Mouse (Mus musculus): ENCODE data around the gene Ubr4. TPM values are rescaled to one million over a fixed set of nuclear protein-coding genes. Genes with fewer than 3 reads are reported as not detected.

Ubr4 gene
- polyA plus RNA-seq, 1 experiment from 2014 or later: 68.6 TPM

GRCm38 (mm10) chr4:139386869-139387319, 34.5 kb downstream of the Ubr4 start:
- WGBS: 81% methylated on average over 6 of the region's 6 CpGs
- H3K9ac ChIP-seq (replicated peaks): no peak overlapping the region
- no peak overlapping the region for H3K4me2 ChIP-seq
- peaks cover 38% of the 10 kb centered on the region for H3K36me3 ChIP-seq
- no peaks in the 10 kb centered on the region for H3K9me3 ChIP-seq
- no peak overlapping the region for H3K27ac ChIP-seq
- H3K4me3 ChIP-seq (replicated peaks): no peak overlapping the region
- peaks cover 5% of the 10 kb centered on the region for H3K4me1 ChIP-seq (replicated peaks)
- ATAC-seq (ENCODE audit: insufficient number of reproducible peaks, insufficient read depth, low FRiP score, low TSS enrichment, low read depth): no peak
- H3K27me3 ChIP-seq: no peaks in the 10 kb centered on the region

- Histone ChIP-seq H3K4me3 (replicated peaks) (no peak overlapping the region), H3K4me1 (replicated peaks) (no peaks in the 10 kb centered on the region), H3K9ac (replicated peaks) (no peak overlapping the region), H3K4me2 (no peak overlapping the region), H3K27me3 (no peaks in the 10 kb centered on the region), H3K9me3 (no peaks in the 10 kb centered on the region), H3K36me3 (peaks cover 62% of the 10 kb centered on the region), H3K27ac (no peak overlapping the region)
- ATAC-seq (ENCODE audit: insufficient number of reproducible peaks, insufficient read depth, low FRiP score, low TSS enrichment, low read depth): no peak
- 92% methylated on average over 4 of the region's 4 CpGs for WGBS
Measured at GRCm38 (mm10) chr4:139389557-139389956, 37.1 kb downstream of the Ubr4 start.

GRCm38 (mm10) chr4:139395431-139395830, 43.0 kb downstream of the Ubr4 start:
- H3K4me1 ChIP-seq (replicated peaks): no peaks in the 10 kb centered on the region
- no peak overlapping the region for H3K4me3 ChIP-seq (replicated peaks)
- WGBS: 50% methylated on average over 2 of the region's 2 CpGs

GRCm38 (mm10) chr4:139400487-139400886, 48.1 kb downstream of the Ubr4 start:
- Histone ChIP-seq H3K27ac (no peak overlapping the region), H3K27me3 (no peaks in the 10 kb centered on the region), H3K9ac (replicated peaks) (no peak overlapping the region), H3K4me2 (no peak overlapping the region), H3K36me3 (peaks cover 96% of the 10 kb centered on the region), H3K4me1 (replicated peaks) (no peaks in the 10 kb centered on the region), H3K9me3 (no peaks in the 10 kb centered on the region), H3K4me3 (replicated peaks) (no peak overlapping the region)
- ATAC-seq (ENCODE audit: insufficient number of reproducible peaks, insufficient read depth, low FRiP score, low TSS enrichment, low read depth): no peak
- WGBS: 86% methylated on average over 5 of the region's 5 CpGs

More at GRCm38 (mm10) chr4:139395431-139395830, 43.0 kb downstream of the Ubr4 start:
- Histone ChIP-seq H3K9ac (replicated peaks) (no peak overlapping the region), H3K27ac (no peak overlapping the region), H3K27me3 (no peaks in the 10 kb centered on the region), H3K4me2 (no peak overlapping the region), H3K9me3 (no peaks in the 10 kb centered on the region), H3K36me3 (peaks cover 97% of the 10 kb centered on the region)
- no peak for ATAC-seq (ENCODE audit: insufficient number of reproducible peaks, insufficient read depth, low FRiP score, low TSS enrichment, low read depth)

GRCm38 (mm10) chr4:139403214-139403613, 50.8 kb downstream of the Ubr4 start:
- no peak overlapping the region for H3K9ac ChIP-seq (replicated peaks)
- no peaks in the 10 kb centered on the region for H3K9me3 ChIP-seq
- H3K27me3 ChIP-seq: no peaks in the 10 kb centered on the region
- peaks cover 97% of the 10 kb centered on the region for H3K36me3 ChIP-seq
- H3K4me3 ChIP-seq (replicated peaks): no peak overlapping the region
- no peak overlapping the region for H3K4me2 ChIP-seq
- 87% methylated on average over 14 of the region's 14 CpGs for WGBS
- no peak overlapping the region for H3K27ac ChIP-seq
- no peaks in the 10 kb centered on the region for H3K4me1 ChIP-seq (replicated peaks)
- ATAC-seq (ENCODE audit: insufficient number of reproducible peaks, insufficient read depth, low FRiP score, low TSS enrichment, low read depth): no peak

- H3K27ac ChIP-seq: no peak overlapping the region
- no peaks in the 10 kb centered on the region for H3K4me1 ChIP-seq (replicated peaks)
- H3K4me3 ChIP-seq (replicated peaks): no peak overlapping the region
- H3K9me3 ChIP-seq: no peaks in the 10 kb centered on the region
- no peaks in the 10 kb centered on the region for H3K27me3 ChIP-seq
- 90% methylated on average over 3 of the region's 3 CpGs for WGBS
- peaks cover 100% of the 10 kb centered on the region for H3K36me3 ChIP-seq
- no peak overlapping the region for H3K4me2 ChIP-seq
- no peak overlapping the region for H3K9ac ChIP-seq (replicated peaks)
- ATAC-seq (ENCODE audit: insufficient number of reproducible peaks, insufficient read depth, low FRiP score, low TSS enrichment, low read depth): no peak
Measured at GRCm38 (mm10) chr4:139411351-139411750, 58.9 kb downstream of the Ubr4 start.

- no peaks in the 10 kb centered on the region for H3K27me3 ChIP-seq
- no peak overlapping the region for H3K27ac ChIP-seq
- no peak overlapping the region for H3K4me2 ChIP-seq
- 50% methylated on average over 1 of the region's 1 CpGs for WGBS
- ATAC-seq (ENCODE audit: insufficient number of reproducible peaks, insufficient read depth, low FRiP score, low TSS enrichment, low read depth): no peak
- peaks cover 100% of the 10 kb centered on the region for H3K36me3 ChIP-seq
- peaks cover 3% of the 10 kb centered on the region; the same call in 1 of the 2 replicates for H3K9me3 ChIP-seq
- no peaks in the 10 kb centered on the region for H3K4me1 ChIP-seq (replicated peaks)
- H3K4me3 ChIP-seq (replicated peaks): no peak overlapping the region
- no peak overlapping the region for H3K9ac ChIP-seq (replicated peaks)
Measured at GRCm38 (mm10) chr4:139417868-139418267, 65.5 kb downstream of the Ubr4 start.

- Histone ChIP-seq H3K9me3 (peaks cover 3% of the 10 kb centered on the region; the same call in 1 of the 2 replicates), H3K4me3 (replicated peaks) (no peak overlapping the region), H3K9ac (replicated peaks) (no peak overlapping the region), H3K27ac (no peak overlapping the region), H3K36me3 (peaks cover 100% of the 10 kb centered on the region), H3K4me2 (no peak overlapping the region), H3K27me3 (no peaks in the 10 kb centered on the region), H3K4me1 (replicated peaks) (no peaks in the 10 kb centered on the region)
- ATAC-seq (ENCODE audit: insufficient number of reproducible peaks, insufficient read depth, low FRiP score, low TSS enrichment, low read depth): no peak
- whole genome bisulfite sequencing: 96% methylated on average over 7 of the region's 7 CpGs
Measured at GRCm38 (mm10) chr4:139421621-139422020, 69.2 kb downstream of the Ubr4 start.

GRCm38 (mm10) chr4:139422409-139422808, 70.0 kb downstream of the Ubr4 start:
- H3K27me3 ChIP-seq: no peaks in the 10 kb centered on the region
- H3K4me3 ChIP-seq (replicated peaks): no peak overlapping the region
- peaks cover 3% of the 10 kb centered on the region; the same call in 1 of the 2 replicates for H3K9me3 ChIP-seq
- no peaks in the 10 kb centered on the region for H3K4me1 ChIP-seq (replicated peaks)
- no peak overlapping the region for H3K4me2 ChIP-seq
- H3K9ac ChIP-seq (replicated peaks): no peak overlapping the region
- ATAC-seq (ENCODE audit: insufficient number of reproducible peaks, insufficient read depth, low FRiP score, low TSS enrichment, low read depth): no peak
- no peak overlapping the region for H3K27ac ChIP-seq
- H3K36me3 ChIP-seq: peaks cover 100% of the 10 kb centered on the region
- 91% methylated on average over 2 of the region's 2 CpGs for WGBS

- H3K9ac ChIP-seq (replicated peaks): no peak overlapping the region
- H3K36me3 ChIP-seq: peaks cover 100% of the 10 kb centered on the region
- H3K4me3 ChIP-seq (replicated peaks): no peak overlapping the region
- WGBS: 76% methylated on average over 2 of the region's 2 CpGs
- no peak overlapping the region for H3K4me2 ChIP-seq
- no peak for ATAC-seq (ENCODE audit: insufficient number of reproducible peaks, insufficient read depth, low FRiP score, low TSS enrichment, low read depth)
- no peak overlapping the region for H3K27ac ChIP-seq
- no peaks in the 10 kb centered on the region for H3K4me1 ChIP-seq (replicated peaks)
- no peaks in the 10 kb centered on the region for H3K9me3 ChIP-seq
- no peaks in the 10 kb centered on the region for H3K27me3 ChIP-seq
Measured at GRCm38 (mm10) chr4:139423270-139423669, 70.9 kb downstream of the Ubr4 start.

- no peak overlapping the region for H3K27ac ChIP-seq
- ATAC-seq (ENCODE audit: insufficient number of reproducible peaks, insufficient read depth, low FRiP score, low TSS enrichment, low read depth): no peak
- peaks cover 100% of the 10 kb centered on the region for H3K36me3 ChIP-seq
- no peak overlapping the region for H3K4me3 ChIP-seq (replicated peaks)
- H3K9me3 ChIP-seq: no peaks in the 10 kb centered on the region
- no peak overlapping the region for H3K4me2 ChIP-seq
- no peak overlapping the region for H3K9ac ChIP-seq (replicated peaks)
- WGBS: 54% methylated on average over 15 of the region's 15 CpGs
- no peaks in the 10 kb centered on the region for H3K27me3 ChIP-seq
- H3K4me1 ChIP-seq (replicated peaks): no peaks in the 10 kb centered on the region
Measured at GRCm38 (mm10) chr4:139430176-139430575, 77.8 kb downstream of the Ubr4 start.

GRCm38 (mm10) chr4:139430891-139431290, 78.5 kb downstream of the Ubr4 start:
- Histone ChIP-seq H3K9ac (replicated peaks) (no peak overlapping the region), H3K27me3 (no peaks in the 10 kb centered on the region), H3K4me2 (no peak overlapping the region), H3K27ac (no peak overlapping the region), H3K9me3 (no peaks in the 10 kb centered on the region), H3K36me3 (peaks cover 100% of the 10 kb centered on the region), H3K4me1 (replicated peaks) (no peaks in the 10 kb centered on the region), H3K4me3 (replicated peaks) (no peak overlapping the region)
- ATAC-seq (ENCODE audit: insufficient number of reproducible peaks, insufficient read depth, low FRiP score, low TSS enrichment, low read depth): no peak
- 88% methylated on average over 4 of the region's 4 CpGs for WGBS
